Mouse (Mus musculus) G1E (cell line): ENCODE results near the gene Sctr. TPM values are rescaled to one million over a fixed set of nuclear protein-coding genes. Genes with fewer than 3 reads are reported as not detected.

Experiments
- ATAC-seq: 2 replicates; pipeline ENCODE4 v1.8.0; 2016; ENCODE audit warnings: mild to moderate bottlenecking; ENCODE audit not compliant: insufficient number of reproducible peaks, poor library complexity, low FRiP score, severe bottlenecking; ENCODE audit errors: extremely low read depth
- DNase-seq: peaks from one replicate; pipeline ENCODE4 v3.0.0; 2012; ENCODE audit warnings: low spot score
- H3K27me3 ChIP-seq: 2 replicates; pipeline ENCODE4 v1.6.1; 2012; ENCODE audit warnings: mild to moderate bottlenecking, low read length, inconsistent platforms; ENCODE audit not compliant: insufficient read depth
- H3K36me3 ChIP-seq: replicated peaks from 2 replicates; pipeline ENCODE3; 2012; ENCODE audit warnings: mild to moderate bottlenecking, inconsistent platforms
- H3K4me1 ChIP-seq: 2 replicates; pipeline ENCODE4 v1.6.1; 2012; ENCODE audit warnings: low read depth, low read length, inconsistent platforms, mixed read lengths; ENCODE audit not compliant: insufficient read depth
- H3K4me3 ChIP-seq: 2 replicates; pipeline ENCODE4 v1.5.1; 2012; ENCODE audit warnings: low read depth, mild to moderate bottlenecking, inconsistent platforms, low read length, moderate library complexity, mixed read lengths
- H3K9me3 ChIP-seq: replicated peaks from 2 replicates; pipeline ENCODE4 v1.6.1; 2012; ENCODE audit warnings: inconsistent platforms
- CTCF ChIP-seq: IDR thresholded peaks from 2 replicates; pipeline ENCODE4 v1.5.1; 2012; ENCODE audit warnings: low read depth, low read length, inconsistent platforms, mixed read lengths
- GATA1 ChIP-seq: IDR thresholded peaks from 2 replicates; pipeline ENCODE4 v1.6.1; 2012; ENCODE audit warnings: borderline replicate concordance, low read length, inconsistent platforms, mixed read lengths
- GATA2 ChIP-seq: IDR thresholded peaks from 2 replicates; pipeline ENCODE4 v1.6.1; 2012; ENCODE audit warnings: low read depth, low read length, inconsistent platforms, borderline replicate concordance
- POLR2AphosphoS5 ChIP-seq: IDR thresholded peaks from 2 replicates; pipeline ENCODE4 v1.6.1; 2012; ENCODE audit warnings: low read depth, low read length, inconsistent platforms; ENCODE audit not compliant: insufficient replicate concordance
- TAL1 ChIP-seq: conservative IDR thresholded peaks from 2 replicates; pipeline ENCODE4 v1.6.1; 2012; ENCODE audit warnings: low read depth, low read length, inconsistent platforms, mixed read lengths
- polyA plus RNA-seq: library from polyadenylated mRNA; stranded (reverse); fragments of >175 nt; gene quantifications from 2 replicates; pipeline ENCODE4 v1.2.3, GENCODE M21; 2012
- total RNA-seq, 2 experiments: library from RNA; stranded (forward) in 1 of 2; stranded (reverse) in 1 of 2; fragments of 200-1000 nt in 1 of 2; fragments of >200 nt in 1 of 2; fragmentation: Nextera tagmentation in 1 of 2; gene quantifications; 2 replicates each; pipeline ENCODE4 v1.2.3; 2014 to 2017

The Sctr gene
- total RNA-seq (2014; fragmentation: Nextera tagmentation) (not detected in 2 replicates), total RNA-seq (2017) (not detected in 2 replicates), polyA plus RNA-seq (not detected in 2 replicates)

DNA sequence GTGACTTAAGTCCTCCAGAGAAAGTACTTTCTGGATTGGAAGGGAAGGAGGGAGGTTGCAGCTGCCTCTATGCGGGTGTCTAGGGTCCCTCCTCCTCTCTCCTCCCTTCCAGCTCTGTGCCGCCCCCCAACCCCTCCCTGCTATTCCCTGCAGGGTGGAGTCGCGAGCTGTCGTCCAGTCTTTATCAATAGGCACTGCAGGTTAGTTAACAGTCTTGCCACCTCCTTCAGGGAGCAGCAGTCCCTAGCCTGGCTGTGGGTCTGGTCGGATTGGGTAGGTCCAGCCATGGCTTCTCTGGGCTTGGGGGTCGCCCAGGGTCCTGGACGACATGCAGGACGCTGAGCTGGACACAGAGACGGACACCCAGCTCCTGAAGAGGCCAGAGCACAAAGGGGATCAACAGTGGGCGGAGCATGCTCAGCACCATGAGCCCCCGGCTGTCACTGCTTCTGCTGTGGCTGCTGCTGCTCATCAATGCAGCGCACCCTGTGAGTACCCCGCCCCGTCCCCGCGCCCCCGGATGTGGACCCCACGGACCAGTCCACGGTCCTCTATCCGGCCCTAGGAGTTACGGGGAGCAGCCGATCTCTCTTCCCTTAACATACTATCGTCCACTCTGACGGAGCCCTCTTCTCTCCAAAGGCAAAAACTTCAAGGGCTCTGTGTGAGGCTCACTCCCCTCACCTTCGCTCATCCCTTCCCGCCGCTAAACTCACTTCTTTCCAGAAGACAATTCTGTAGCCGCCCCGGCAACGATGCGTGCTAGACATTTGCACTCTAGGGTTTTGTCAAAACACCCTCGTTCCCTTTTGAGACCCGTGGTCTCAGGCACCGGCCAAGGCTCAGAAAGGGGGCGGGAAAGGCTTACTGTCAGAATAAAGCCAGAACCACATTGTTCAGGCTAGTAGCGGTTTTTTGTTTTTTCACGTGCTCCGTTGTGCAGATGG lies at the start of gene Sctr:
TSS of gene Sctr (plus strand) at position 51 of the 947 bp plus-strand sequence.
- no peak for ATAC-seq
- DNase-seq, result no peak
- Histone ChIP-seq H3K4me3 (no peak within 1 kb of the TSS), H3K9me3 (no peaks in the 10 kb centered on the region), H3K4me1 (no peaks in the 10 kb centered on the region), H3K36me3 (no peaks in the 10 kb centered on the region), H3K27me3 (peaks cover 7% of the 10 kb centered on the region; the same call in 1 of the 2 replicates)
- TF ChIP-seq TAL1, result no peak
- no peak for TF ChIP-seq CTCF
- no peak for TF ChIP-seq GATA2
- TF ChIP-seq POLR2AphosphoS5, result no peak

DNA sequence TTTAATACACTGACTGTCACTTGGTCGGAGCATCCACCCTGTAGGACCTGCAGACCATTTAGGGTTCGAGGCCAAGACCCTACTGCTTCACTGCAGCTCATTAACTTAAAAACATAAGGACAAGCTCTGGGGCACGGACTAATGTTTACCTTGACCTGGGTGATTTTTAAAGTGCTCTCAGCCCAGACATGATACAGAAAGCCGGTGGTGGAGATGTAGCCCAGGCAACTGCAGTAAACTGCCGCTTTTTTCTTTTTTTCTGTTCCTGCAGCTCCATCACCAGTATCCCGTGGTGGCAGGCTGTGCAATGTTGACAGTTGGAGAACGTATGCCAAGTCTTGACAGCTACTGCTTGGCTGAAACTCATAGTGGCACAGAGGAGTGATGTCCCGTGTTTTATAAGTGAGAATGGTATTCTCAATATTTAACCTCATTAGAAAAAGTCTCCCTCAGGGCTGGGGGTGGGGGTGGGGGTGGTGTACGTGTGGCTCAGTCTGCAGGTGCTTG lies 48.9 kb upstream of the Sctr start:
- Histone ChIP-seq H3K4me3 (no peak overlapping the region), H3K36me3 (no peaks in the 10 kb centered on the region), H3K4me1 (no peaks in the 10 kb centered on the region), H3K9me3 (no peaks in the 10 kb centered on the region), H3K27me3 (peaks cover 10% of the 10 kb centered on the region; the same call in 1 of the 2 replicates)
- ATAC-seq (no peak), DNase-seq (no peak)
- TF ChIP-seq TAL1 (no peak), GATA2 (no peak), CTCF (no peak), GATA1 (no peak), POLR2AphosphoS5 (no peak)

DNA sequence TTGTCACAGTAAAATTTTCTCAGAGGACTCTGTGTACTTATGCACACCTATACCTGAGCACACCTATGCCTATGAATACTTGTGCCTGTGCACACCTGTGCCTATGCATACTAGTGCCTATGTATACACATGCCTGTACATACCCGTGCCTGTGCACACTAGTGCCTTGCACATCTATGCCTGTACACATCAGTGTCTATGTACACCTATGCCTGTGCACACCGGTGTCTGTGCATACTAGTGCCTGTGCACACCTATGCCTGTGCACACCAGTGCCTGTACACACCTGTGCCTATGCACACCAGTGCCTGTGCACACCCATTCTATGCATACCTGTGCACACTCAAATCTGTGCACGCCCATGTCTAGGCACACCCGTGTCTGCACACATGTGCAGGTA lies 47.2 kb upstream of the Sctr start:
- H3K4me3 ChIP-seq, result peak overlapping the region; percentile 7; the same call in 1 of the 2 replicates
- peaks cover 10% of the 10 kb centered on the region; the same call in 1 of the 2 replicates for H3K27me3 ChIP-seq
- ATAC-seq (no peak), DNase-seq (no peak)
- no peaks in the 10 kb centered on the region for H3K36me3 ChIP-seq
- H3K4me1 ChIP-seq, result no peaks in the 10 kb centered on the region
- no peaks in the 10 kb centered on the region for H3K9me3 ChIP-seq
- TF ChIP-seq GATA2, result no peak
- no peak for TF ChIP-seq TAL1
- TF ChIP-seq POLR2AphosphoS5, result no peak; the same call in 1 of the 2 replicates
- no peak for TF ChIP-seq GATA1
- no peak for TF ChIP-seq CTCF

GRCm38 (mm10) chr1:119959920-119960319 lies 46.8 kb upstream of the Sctr start:
- TF ChIP-seq CTCF, result no peak
- no peak for DNase-seq
- no peaks in the 10 kb centered on the region for H3K4me1 ChIP-seq
- H3K27me3 ChIP-seq, result peaks cover 10% of the 10 kb centered on the region; the same call in 1 of the 2 replicates
- no peak overlapping the region for H3K4me3 ChIP-seq
- H3K9me3 ChIP-seq, result no peaks in the 10 kb centered on the region
- no peak for ATAC-seq
- H3K36me3 ChIP-seq, result no peaks in the 10 kb centered on the region

DNA sequence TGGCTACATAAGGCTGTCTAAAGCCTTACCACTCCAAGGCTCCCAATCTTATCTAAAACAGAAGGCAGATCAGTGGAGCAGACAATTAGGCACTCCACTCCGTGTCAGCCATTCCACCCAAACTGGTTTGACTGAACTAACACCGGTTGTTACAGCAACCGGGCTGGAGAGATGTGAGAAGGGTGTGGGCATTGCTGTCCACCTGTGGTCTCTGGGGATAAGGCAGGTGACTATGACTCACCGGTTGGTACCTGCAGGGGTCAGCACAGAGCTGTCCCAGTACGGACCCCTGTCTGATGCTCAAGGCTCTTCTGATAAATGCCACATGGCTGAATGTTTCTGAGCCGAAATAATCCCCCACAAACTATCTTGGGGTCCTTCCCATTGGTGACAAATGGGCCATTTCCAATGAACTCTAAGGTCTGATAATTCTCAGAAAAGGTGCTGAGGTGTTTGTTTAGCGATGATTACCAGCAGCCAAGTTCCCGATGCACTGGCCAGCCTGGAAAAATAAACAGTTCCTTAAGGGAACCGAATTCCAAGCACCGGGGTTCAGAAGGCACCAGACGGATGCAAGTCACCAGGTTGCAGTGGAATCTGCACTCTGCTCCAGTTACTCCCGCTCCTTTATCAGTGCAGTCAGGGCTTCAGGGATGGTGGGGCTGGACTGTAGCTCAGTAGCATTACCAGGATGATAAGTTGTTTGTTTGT lies 40.7 kb upstream of the Sctr start:
- Histone ChIP-seq H3K4me3 (no peak overlapping the region), H3K4me1 (no peaks in the 10 kb centered on the region), H3K9me3 (no peaks in the 10 kb centered on the region), H3K27me3 (no peaks in the 10 kb centered on the region; the same call in 1 of the 2 replicates), H3K36me3 (no peaks in the 10 kb centered on the region)
- ATAC-seq (no peak), DNase-seq (no peak)
- TF ChIP-seq GATA1, result no peak

DNA sequence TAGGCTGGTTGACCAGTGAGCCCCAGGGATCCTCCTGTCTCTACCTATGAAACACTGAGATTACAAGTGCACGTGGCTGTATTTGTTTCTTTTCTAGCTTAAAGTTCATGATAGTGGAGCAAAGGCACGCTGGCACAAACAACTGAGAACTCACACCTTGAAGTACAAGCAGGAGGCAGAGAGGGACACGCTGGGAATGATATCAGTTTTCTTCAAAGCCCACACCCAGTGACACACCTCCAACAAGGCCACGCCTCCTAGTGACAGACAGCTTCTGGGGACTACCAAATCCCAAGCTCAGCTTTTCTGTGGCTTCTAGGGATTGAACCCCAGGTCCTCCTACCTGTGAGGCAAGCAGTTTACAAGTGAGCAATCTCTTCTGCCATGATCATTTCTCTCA lies 33.6 kb upstream of the Sctr start:
- Histone ChIP-seq H3K36me3 (no peaks in the 10 kb centered on the region), H3K27me3 (0 out of 2 replicates have a peak, but pooled peaks cover 3% of the 10 kb centered on the region), H3K4me1 (no peaks in the 10 kb centered on the region), H3K4me3 (no peak overlapping the region), H3K9me3 (no peaks in the 10 kb centered on the region)
- no peak for DNase-seq
- no peak for ATAC-seq
- no peak for TF ChIP-seq GATA1
- TF ChIP-seq TAL1, result no peak
- no peak for TF ChIP-seq POLR2AphosphoS5
